Mouse (Mus musculus): ENCODE data around the gene AC140267.1.

AC140267.1 gene

DNA sequence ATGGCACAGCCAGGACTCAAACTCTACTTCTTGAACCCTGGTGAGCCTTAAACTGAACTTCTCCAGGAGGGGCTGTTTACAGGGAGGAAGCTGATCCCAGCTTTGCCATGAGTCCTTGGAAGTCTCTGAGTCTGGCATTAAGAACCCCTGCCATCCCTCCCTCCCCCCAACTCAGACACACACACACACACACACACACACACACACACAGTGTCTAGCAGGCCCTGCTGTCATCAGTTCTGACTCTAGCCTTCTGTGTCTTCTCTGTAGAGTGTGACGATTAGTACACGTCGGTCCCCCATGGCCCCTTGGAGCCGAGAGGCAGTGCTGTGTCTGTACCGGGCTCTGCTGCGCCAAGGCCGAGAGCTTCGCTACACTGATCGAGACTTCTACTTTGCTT, at the start of gene AC140267.1:
Gene AC140267.1 (plus strand): TSS at position 301 of the 400 bp plus-strand sequence.
- no peak for DNase-seq

DNA sequence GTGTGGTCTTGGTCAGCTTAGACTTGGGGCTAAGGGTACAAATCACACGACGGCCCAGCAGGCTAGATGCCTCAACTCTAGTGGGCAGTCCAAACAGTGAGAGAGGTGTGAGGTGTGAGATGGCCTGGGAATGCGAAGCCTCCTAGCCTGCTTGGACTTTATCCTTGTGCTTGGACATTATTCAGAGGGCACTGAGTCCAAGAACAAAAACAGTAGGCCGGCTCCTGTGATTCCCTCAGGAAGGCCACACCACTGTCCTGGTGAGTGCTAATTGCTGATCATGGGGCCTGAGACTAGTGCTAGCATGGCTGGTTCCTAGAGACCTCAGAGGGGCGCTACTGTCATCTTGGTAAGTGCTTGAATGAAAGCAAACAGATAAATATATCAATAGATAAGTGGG, 46.7 kb upstream of the AC140267.1 start:
- DNase-seq, result no peak

DNA sequence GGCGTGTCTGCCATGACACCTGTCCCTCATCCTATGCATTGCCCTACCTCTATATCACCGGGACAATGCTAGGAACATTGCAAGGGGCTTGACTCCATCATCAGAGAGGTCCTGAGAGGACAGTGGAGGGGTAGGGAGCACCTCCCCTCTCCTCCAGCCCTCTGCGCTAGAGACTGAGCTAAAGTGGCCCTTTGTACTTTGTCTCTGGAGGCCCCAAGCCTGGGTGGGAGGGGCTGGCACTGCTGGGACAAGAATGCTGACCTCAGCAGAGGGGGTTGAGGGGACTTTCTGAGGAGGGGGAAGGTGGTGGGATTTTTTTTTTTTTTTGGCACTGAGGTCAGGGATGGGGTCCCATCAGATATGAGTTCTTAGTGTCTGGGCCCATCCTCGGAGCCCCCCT, 45.6 kb upstream of the AC140267.1 start:
- DNase-seq, result no peak

DNA sequence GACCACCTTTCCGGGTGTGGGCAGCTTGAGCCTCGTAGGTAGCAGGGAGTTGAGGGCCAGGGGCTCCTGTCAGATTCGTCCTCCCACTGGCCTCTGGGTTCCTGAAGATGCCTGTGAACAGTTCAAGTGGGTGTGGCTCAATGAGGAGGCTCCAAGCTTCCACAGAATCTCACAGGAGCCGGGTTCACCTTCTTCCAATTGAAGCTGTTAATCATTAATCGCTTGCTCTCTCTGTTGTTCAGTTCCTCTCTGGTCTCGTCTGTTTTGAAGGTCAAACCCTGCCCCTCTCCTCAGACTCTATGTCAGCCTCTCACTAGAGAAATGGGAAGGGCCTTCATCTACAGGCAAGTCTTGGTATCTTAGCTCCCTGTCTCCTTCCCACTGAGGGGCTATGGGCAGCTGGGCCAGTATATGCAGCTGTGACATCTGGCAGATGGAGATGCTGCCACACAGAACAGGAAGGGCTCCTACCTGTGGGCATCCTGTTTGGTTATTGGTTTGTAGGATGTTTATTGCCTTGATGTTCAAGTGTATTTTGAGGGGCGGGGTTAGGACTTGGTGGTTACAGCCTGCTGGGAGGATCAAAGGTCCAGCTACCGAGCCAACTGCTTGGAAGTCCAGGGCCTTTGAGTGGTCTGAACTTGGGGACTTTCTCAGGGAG, 43.9 kb upstream of the AC140267.1 start:
- DNase-seq, result no peak

DNA sequence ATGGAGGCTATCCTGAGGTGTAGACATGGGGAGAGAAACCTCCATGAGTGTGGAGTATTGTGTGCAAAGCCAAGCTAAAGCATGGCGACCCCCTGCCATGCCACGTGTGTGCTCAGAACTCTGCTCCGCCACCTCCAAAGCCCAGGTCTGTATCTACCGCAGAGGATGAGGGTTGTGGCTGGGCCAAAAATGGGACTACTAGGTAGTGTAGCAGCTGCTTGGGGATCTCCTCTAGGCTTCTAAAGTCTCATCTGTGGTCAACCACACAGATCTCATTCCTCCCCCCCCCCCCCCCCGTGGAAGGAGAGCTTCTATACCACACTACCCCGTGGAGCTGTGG, 43.4 kb upstream of the AC140267.1 start:
- DNase-seq, result no peak

DNA sequence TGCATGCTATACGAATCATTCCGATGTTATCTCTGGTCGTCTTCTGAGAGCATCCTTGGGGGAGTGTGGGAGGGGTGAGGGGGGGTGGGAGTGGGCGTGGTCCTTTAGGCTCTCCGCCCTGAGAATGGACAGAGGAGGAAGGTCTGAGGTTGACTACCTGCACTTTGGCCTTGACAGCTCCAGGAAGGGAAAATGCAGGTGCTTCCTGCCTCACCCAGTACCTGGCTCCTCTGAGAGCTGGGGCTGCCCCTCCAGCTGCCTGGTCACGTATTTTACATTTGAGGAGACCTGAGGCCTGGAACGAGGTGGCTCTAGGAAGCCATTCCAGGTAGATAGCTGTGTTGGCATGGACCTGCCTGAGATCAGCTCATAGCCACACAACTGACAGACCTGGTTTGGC, 42.8 kb upstream of the AC140267.1 start:
- DNase-seq, result no peak

DNA sequence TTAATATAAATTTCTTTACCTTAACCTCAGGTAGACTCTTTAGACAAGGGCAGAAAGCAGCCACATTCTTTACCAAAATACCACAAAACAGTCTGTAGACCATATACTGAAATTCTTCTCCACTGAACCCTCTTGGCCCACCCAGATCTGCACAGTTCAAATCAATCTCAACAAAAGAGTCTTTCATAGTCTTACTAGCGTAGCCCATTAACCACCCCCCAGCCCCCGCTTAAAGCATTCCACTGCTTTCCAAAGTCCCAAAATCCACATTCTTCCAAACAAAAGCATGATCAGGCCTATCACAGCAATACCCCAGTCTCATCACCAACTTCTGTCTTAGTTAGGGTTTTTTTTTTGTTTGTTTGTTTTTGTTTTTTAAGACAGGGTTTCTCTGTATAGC, 36.1 kb upstream of the AC140267.1 start:
- no peak for DNase-seq

DNA sequence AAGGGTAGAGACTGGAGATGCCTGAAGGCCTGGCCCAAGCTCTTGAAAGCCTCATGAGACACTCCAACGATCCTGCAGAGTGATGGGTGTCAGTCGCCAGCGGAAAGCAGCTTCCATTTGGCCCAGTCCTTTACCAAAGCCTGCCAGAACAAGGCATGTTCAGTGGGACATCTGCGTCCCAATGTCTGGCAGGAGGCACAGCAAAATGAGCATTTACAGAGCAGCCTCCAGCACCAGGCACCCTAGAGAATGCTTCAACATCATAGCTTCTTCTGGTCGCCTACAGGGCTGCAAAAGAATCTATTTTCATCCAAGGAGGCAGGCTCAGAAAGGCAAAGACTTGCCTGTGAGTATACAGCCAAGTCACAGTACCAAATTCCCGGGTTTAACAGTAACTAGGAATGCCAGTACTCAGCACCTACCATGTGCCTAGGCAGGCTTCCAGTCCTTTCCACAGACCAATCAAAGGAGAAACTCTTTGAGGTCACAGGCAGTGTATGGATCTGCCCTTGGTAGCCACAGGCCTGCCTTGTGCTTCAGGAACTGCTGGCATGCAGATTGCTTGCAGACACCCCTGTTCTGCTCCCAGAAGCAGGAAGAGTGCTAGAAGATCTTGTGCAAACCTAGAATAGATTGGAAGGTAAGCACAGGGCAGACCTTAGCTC, 33.4 kb upstream of the AC140267.1 start:
- no peak for DNase-seq

DNA sequence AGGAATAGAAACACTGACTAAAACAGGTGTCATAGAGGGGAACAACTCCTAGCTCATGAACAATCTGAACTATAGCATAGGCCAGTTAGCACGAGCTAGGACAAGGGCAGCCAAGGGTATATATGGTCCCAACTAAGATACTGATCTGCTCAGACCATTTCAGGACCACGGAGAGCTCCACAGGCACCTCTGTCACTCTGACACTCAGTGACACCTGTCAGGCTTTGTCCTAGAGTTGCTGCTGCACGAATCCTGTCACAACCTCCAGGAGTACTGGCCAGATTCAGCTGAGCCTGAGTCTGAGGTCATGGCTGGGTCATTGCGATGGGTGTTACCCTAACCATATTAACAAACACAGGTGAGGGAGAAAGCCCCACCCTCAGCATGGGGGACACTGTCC, 32.2 kb upstream of the AC140267.1 start:
- no peak for DNase-seq

DNA sequence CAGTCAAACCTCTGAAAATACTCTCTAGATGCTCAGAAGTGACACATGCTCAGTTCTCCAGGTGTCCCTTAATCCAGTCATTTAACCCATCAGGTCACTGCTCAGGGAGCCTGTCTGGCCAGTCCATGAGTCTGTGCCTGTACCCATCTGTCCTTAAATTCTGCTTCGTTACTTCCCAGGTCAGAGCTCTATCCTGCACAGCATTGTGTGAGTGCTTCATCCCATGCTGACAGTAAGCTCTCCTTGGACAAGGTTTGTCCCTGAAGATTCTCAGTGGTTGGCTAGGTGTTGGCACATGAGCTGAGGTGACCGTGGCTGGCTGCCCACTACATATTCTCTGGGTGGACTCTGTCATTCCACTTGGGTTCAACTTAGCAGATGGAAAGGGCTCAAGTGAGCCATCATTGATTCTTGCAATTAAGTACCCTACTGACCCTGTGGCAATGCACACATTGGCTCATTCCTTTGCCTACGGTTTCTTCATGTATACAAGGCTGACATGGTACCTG, 29.5 kb upstream of the AC140267.1 start:
- DNase-seq, result peak; percentile 42

DNA sequence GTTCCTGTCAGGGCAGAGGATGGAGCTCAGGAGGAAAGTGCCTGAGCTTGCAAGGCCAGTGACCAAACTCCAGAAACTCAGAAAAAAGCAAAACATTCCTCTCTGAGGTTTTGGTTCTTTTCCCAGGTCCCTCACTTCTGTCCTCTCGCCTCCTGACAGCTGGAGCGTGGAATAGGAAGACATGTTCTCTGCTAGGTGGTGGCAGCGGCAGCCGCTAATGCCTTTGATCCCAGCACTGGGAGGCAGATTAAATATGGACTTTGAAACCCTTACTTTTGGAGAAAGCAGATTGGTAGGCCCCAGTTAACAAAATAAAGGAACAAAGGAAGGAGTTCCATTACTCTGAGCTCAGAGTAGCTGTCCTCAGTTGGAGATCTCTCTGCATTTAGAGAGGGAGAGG, 27.2 kb upstream of the AC140267.1 start:
- no peak for DNase-seq

DNA sequence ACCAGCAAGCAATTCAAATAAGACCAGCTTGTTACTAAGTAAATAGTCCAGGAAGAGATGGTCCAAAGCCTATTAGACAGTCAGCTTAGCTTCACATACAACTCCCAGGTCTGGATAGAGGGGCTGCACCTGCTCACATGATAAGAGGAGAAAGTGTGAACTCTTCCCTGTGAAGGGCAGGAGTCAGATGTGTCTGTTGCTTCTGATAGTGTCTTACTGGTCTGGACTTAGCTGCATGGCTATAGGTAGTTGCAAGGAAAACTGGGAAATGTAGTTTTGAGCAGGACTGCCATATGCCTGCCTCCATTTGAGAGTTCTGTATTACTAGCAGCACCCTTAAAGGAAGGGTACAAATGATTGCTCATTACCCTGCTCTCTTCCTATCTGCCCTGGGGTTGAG, 21.9 kb upstream of the AC140267.1 start:
- DNase-seq, result no peak

DNA sequence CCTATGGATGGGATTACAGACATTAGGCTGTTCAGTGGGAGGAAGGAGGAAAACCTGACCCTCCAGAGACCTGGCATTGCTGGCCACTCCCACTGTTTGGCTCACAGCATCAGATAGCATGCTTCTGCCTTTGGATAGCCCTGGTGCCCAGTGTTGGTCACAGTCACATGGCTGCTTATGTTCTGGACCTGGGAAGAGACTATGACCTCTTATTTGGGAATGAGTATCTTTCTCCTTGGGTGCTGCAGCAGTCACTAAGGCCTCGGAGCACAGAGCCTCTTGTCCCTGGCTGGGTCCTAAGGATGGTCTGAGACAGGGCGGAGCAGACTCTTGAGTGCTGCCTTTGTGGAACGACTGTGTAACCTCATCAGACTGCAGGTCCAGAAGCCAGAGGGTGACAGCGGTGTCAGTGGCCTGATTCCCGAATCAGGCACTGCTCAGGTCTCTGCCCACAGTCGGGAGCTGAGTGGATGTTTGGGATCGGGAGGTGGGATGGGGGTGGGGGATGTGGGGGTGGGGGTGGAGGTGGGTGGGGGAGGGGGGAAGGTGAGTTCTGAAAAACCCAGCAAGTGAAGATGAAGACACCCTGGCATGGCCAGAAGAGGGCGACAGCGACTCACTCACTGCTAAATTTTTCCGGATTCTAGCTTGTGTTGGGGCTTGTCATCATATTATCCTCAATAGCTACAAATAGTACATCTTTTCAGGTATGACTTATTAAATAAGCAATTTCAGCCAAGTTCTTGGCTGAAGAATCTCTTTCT, 19.7 kb upstream of the AC140267.1 start:
- DNase-seq, result peak; percentile 62 to 71

DNA sequence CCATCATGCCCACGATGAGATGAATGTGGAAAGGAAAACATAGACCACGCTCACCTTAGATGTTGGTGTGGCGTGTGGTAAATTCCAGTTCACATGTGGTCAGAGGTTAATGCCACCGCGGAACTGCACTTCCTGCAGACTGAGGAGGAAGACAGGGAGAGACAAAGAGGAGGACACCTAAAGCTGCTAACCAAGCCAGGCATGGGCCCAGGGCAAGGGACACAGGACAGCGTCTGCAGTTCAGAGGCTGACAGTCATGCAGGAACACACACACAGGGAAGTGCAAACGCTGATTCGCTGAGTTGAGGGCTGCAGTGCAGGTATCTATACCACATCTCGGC, 19.2 kb upstream of the AC140267.1 start:
- DNase-seq, result no peak

DNA sequence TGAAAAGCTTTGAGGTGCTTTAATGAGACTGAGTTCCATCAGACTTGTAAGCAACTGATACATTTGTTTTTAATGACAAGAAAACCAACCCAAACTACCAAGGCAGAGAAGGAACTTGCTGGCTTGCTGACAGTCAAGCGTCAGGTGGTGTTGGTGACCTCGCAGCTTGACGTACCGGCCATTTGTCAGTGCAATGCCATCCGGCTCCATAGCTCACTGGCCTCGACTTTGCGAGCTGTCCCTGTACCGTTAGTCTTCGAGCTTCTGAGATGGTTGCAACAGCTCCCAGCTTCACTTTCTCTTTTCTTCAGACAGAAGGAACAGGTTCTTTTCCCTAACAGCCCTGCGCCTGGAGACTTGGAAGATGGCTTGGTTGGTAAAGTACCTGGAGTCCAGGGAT, 18.2 kb upstream of the AC140267.1 start:
- no peak for DNase-seq

DNA sequence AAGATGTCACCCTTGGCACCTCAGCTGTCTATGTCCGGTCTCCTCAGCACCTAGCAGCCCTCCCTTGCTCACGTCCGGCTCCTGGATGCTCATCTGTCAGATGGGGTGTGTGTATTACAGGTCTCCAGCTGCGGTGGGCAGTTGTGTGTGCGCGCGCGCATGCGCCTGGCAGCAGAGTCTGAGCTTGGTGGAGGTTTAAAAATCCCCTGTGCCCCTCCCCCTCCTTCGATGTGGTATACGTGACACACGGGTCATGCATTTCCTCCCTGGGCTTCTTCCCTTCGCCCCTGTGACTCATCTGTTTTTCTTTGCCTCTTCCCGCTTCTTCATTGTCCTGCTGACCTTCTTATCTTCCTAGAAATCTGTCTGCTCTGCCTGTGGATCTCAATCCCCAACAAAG, 16.4 kb upstream of the AC140267.1 start:
- no peak for DNase-seq

DNA sequence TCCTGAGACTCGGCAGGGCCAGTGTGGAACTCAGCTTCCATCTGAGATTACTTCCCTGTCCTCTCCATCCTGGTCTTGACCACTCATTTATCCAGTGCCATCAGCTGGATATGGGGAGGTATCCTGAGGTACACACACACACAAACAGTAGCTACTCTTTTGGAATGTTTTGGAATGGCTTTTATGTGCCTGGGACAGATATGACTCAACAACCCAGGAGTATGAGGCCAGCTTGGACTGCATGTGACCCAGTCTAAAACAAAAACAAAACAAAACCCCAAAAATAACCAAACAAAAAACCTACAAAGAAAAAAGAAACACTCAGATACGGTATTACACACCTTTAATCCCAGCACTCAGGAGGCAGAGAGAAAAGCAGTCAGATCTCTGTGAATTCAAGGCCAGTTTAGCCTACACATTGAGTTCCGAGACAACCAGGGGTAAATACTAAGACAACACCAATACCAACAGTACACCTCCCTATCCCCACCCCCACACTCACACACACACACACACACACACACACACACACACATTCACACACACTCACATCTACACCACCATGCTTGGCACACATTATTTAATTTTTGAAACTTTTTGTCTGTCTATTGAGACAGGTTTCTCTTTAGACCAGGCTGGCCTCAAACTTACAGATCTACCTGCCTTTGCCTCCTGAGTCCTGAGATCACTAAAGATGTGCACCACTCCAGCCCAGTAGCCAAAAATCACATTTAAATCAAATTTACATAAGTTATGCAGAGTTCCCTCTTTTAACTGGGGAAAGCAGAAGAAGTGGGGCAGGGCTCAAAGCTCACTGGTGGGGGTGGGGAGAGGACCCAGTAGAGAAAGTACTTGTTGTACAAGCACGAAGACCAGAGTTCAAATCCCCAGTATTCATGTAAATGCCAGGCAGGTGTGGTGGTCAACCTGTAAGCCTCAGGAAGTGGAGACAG, 15.7 kb upstream of the AC140267.1 start:
- DNase-seq, result no peak

DNA sequence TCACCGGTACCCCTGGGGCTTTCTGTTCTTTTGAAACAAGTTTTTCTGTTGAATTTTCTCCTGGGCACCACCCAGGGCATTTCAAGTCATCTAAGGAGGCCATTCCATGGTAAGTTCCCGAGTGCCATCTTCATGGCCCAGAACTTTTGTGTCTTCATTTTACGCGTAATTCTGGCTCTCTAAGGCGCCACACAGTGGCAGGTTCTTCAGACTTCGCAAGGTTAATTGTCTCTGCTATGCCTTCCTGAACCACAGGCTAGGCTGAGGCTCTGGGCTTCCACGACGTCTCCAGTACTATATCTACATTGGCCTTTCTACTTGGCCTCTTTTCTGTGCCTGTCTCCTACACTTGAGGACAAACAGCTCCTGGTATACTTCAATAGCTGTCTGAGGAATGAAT, 14.6 kb upstream of the AC140267.1 start:
- no peak for DNase-seq

DNA sequence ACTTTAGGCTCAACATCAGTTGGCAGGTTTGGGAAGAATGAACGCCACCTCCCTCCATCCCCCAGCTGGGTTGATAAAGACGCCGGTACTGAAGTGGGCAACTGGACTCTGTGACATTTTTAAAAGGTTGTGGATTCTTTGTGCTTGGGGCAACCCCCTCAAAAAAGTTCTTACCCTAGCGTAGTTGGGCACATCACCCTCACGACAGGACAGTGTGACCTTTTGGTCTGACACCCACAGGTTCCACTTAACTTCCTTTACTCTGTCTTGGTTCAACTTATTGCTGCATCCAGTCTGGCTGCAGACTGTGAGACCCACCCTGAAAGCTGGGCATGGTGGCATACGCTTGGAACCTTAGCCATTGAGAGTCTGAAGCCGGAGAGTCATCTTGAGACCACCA, 11.9 kb upstream of the AC140267.1 start:
- no peak for DNase-seq

DNA sequence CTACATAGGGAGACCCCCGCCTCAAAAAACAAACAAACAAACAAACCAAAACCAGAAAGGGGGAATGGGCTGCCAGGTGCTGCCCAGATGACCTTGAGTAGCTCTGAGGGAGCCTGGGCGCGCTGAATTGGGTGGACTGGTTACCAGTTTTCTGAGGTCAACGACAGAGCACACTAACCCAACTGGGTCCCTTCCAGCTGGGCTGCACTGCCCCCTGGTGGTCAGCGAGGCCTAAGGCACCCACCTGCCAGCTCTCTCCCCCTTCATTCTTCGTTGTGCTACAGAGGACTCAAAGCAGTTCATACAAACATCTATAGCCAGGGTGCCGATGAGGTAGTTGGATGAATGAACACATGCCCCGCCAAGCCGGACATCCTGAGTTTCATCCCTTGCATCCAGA, 10.4 kb upstream of the AC140267.1 start:
- DNase-seq, result peak; percentile 86 to 94

DNA sequence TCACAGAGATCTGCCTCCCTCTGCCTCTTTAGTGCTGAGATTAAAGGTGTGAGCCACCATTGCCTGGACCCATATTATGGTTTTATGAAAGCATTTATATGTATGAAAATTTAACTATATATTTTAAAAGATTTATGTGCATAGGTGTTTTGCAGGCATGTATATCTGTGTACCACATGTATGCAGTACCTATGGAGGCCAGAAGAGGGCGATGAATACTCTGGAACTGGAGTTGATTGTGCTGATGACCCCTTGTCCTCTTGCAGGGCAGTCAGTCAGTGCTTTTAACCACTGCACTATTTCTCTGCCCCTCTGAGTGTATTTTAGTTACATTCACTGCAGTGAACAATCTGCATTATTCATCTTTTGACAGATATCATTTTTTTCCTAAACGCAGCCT, 9.8 kb upstream of the AC140267.1 start:
- peak; percentile 76 to 84 for DNase-seq

DNA sequence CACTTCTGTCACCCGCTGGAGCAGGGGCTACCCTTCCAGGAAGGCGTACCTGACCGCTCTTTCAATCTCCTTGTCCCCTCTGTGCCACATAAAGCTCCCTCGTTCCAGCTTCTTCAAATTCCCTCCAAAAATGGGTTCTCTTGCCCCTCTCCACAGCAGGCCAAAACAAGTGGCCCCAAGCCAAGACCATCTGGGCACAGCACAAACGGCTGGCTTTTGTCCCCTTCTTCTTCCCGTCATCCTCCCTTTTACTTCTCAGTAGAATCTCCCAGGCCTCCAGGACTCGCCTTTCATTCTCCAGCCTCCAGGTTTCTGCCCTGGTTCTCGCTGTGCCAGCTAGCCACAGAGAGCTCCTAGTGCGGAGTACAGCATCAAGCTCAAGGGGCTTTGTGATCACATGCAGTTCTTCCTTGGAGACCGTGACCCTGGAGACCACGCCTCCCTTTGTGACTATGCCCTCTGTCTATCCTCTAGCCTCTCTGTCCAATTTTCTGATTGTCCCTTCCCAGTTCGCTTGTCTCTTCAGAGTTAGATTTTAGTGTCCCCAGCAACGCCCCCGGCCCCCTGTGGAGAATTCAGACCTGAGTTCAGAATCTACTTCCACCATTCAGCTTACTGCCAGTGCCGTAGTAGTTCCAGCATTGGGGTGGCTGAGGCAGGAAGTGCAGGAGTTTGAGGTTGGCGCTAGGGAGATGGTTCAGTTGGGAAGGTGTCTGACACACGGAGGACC, 7.4 kb upstream of the AC140267.1 start:
- DNase-seq, result peak; percentile 41 to 65

All from cerebellum, postnatal 14 days (tissue).